Mouse (Mus musculus): Measurements from ENCODE around the gene Dyrk2. TPM values are rescaled to one million over a fixed set of nuclear protein-coding genes. Genes with fewer than 3 reads are reported as not detected.
A peak's percentile ranks its signal among the peaks of the same experiment; 100 is the strongest.

The Dyrk2 gene
- polyA plus RNA-seq, 1 experiment from 2014 or later = 5.7 TPM

GRCm38 (mm10) chr10:118867304-118867895 lies 2.6 kb downstream of the Dyrk2 start:
- H3K9ac ChIP-seq (replicated peaks) = peak overlapping the region; percentile 95
- DNase-seq (peak; percentile 50), ATAC-seq (peak; percentile 22)
- 14% methylated on average over 16 of the region's 16 CpGs for WGBS (ENCODE audit: insufficient replicate concordance)
- TF ChIP-seq CTCF (IDR thresholded peaks at IDR 0.05; ENCODE audit: low read depth) = peak; percentile 11; the same call in 1 of the 2 replicates
- TF ChIP-seq EP300 (IDR thresholded peaks at IDR 0.05; ENCODE audit: low read depth) = no peak
- H3K36me3 ChIP-seq (replicated peaks; ENCODE audit: insufficient read depth, low read length) = peaks cover 15% of the 10 kb centered on the region
- H3K4me2 ChIP-seq (ENCODE audit: low read depth, low read length) = peak overlapping the region; percentile 97
- H3K27ac ChIP-seq (ENCODE audit: low read depth) = peak overlapping the region; percentile 91
- no peaks in the 10 kb centered on the region for H3K9me3 ChIP-seq (ENCODE audit: low read length)
- peak overlapping the region; percentile 94 for H3K4me3 ChIP-seq (ENCODE audit: low read depth, low read length)
- H3K4me1 ChIP-seq (ENCODE audit: insufficient read depth) = peaks cover 20% of the 10 kb centered on the region
- H3K27me3 ChIP-seq (ENCODE audit: insufficient read depth, low read length) = no peaks in the 10 kb centered on the region

GRCm38 (mm10) chr10:118864976-118865375 lies 5.0 kb downstream of the Dyrk2 start:
- Histone ChIP-seq H3K36me3 (replicated peaks; ENCODE audit: insufficient read depth, low read length) (peaks cover 39% of the 10 kb centered on the region), H3K4me1 (ENCODE audit: insufficient read depth) (peaks cover 16% of the 10 kb centered on the region), H3K27ac (ENCODE audit: low read depth) (no peak overlapping the region), H3K9me3 (ENCODE audit: low read length) (no peaks in the 10 kb centered on the region), H3K4me3 (ENCODE audit: low read depth, low read length) (no peak overlapping the region), H3K27me3 (ENCODE audit: insufficient read depth, low read length) (no peaks in the 10 kb centered on the region), H3K4me2 (ENCODE audit: low read depth, low read length) (no peak overlapping the region), H3K9ac (replicated peaks) (no peak overlapping the region)
- no peak for ATAC-seq
- no peak for TF ChIP-seq CTCF (IDR thresholded peaks at IDR 0.05; ENCODE audit: low read depth)
- TF ChIP-seq EP300 (IDR thresholded peaks at IDR 0.05; ENCODE audit: low read depth) = no peak
- WGBS (ENCODE audit: insufficient replicate concordance) = 85% methylated on average over 7 of the region's 7 CpGs
- no peak for DNase-seq

DNA sequence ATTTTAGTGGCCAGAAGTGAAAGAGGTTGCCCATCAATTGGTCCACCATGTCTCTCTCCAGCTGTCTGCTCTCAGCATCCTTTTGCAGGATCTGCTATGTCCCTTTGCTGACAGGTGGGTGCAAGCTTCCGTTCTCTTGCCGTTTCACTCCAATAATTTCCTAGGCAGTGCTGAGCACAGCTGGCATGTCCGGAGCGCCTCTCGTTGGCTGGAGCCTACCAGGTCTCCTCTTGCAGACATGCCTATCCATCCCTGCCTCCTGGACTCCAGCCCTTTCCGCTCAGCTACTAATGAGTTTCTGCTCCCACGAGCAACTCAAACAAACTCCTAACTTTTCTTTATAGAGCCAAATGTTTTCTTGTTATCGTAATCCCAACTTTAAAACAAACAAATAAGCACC lies 6.4 kb downstream of the Dyrk2 start:
- H3K27ac ChIP-seq (ENCODE audit: low read depth) = no peak overlapping the region
- no peaks in the 10 kb centered on the region for H3K27me3 ChIP-seq (ENCODE audit: insufficient read depth, low read length)
- H3K4me2 ChIP-seq (ENCODE audit: low read depth, low read length) = no peak overlapping the region
- ATAC-seq = no peak
- 87% methylated on average over 8 of the region's 8 CpGs for WGBS (ENCODE audit: insufficient replicate concordance)
- no peak overlapping the region for H3K4me3 ChIP-seq (ENCODE audit: low read depth, low read length)
- peaks cover 52% of the 10 kb centered on the region for H3K36me3 ChIP-seq (replicated peaks; ENCODE audit: insufficient read depth, low read length)
- no peak overlapping the region for H3K9ac ChIP-seq (replicated peaks)
- no peak for DNase-seq
- peaks cover 3% of the 10 kb centered on the region; the same call in 1 of the 2 replicates for H3K9me3 ChIP-seq (ENCODE audit: low read length)
- H3K4me1 ChIP-seq (ENCODE audit: insufficient read depth) = peaks cover 14% of the 10 kb centered on the region
- TF ChIP-seq CTCF (IDR thresholded peaks at IDR 0.05; ENCODE audit: low read depth) = no peak

- Histone ChIP-seq H3K4me2 (ENCODE audit: low read depth, low read length) (no peak overlapping the region), H3K27ac (ENCODE audit: low read depth) (0 out of 2 replicates have a peak overlapping the region, but pooled peaks have one; percentile 30), H3K9ac (replicated peaks) (no peak overlapping the region), H3K9me3 (ENCODE audit: low read length) (peaks cover 3% of the 10 kb centered on the region; the same call in 1 of the 2 replicates), H3K4me1 (ENCODE audit: insufficient read depth) (peaks cover 13% of the 10 kb centered on the region), H3K4me3 (ENCODE audit: low read depth, low read length) (no peak overlapping the region), H3K27me3 (ENCODE audit: insufficient read depth, low read length) (no peaks in the 10 kb centered on the region), H3K36me3 (replicated peaks; ENCODE audit: insufficient read depth, low read length) (peaks cover 56% of the 10 kb centered on the region)
- TF ChIP-seq EP300 (IDR thresholded peaks at IDR 0.05; ENCODE audit: low read depth) (no peak), CTCF (IDR thresholded peaks at IDR 0.05; ENCODE audit: low read depth) (no peak)
- 67% methylated on average over 4 of the region's 4 CpGs for WGBS (ENCODE audit: insufficient replicate concordance)
- no peak for DNase-seq
- ATAC-seq = no peak
Observed at GRCm38 (mm10) chr10:118862233-118862632, 7.8 kb downstream of the Dyrk2 start.

DNA sequence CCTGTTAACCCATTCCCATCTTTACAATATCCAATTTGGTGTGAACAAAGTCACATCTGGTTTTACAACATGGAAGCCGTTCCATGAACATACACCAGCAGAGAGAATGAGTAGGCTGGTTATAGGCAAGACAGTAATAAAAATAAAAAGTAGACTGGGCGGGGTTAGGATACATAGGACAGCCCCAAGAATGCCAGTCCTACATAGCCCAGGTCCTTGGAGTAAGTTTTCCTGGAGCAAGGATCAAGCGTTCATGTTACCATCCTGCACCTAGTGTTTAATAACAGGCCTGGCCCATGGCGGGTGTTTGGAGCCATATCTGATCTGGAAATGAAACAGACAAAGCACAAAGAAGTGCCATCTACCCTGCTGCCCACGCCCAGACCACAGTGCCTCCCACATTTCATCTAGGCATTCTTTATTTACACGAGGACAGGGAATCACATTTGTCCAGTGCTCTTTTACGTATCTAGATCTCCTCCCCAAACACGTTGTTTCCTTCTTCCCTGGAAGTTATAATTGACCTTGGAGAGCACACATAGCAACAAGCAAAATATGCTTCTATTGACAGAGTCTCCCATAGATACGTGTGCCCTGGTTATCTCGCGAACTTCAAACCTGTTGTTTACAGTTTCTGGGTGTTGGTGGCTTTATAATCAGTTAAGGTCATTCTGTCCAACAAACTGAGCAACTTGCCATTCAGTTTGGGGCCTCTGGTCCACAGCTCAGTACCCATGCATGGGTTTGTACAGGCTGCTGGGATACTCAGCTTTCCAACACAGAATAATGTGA lies 8.6 kb downstream of the Dyrk2 start:
- 70% methylated on average over 11 of the region's 11 CpGs for WGBS (ENCODE audit: insufficient replicate concordance)
- Histone ChIP-seq H3K27me3 (ENCODE audit: insufficient read depth, low read length) (no peaks in the 10 kb centered on the region), H3K4me2 (ENCODE audit: low read depth, low read length) (no peak overlapping the region), H3K4me3 (ENCODE audit: low read depth, low read length) (no peak overlapping the region), H3K4me1 (ENCODE audit: insufficient read depth) (peaks cover 6% of the 10 kb centered on the region), H3K9ac (replicated peaks) (no peak overlapping the region), H3K9me3 (ENCODE audit: low read length) (peaks cover 3% of the 10 kb centered on the region; the same call in 1 of the 2 replicates), H3K27ac (ENCODE audit: low read depth) (0 out of 2 replicates have a peak overlapping the region, but pooled peaks have one; percentile 30), H3K36me3 (replicated peaks; ENCODE audit: insufficient read depth, low read length) (peaks cover 56% of the 10 kb centered on the region)
- DNase-seq (no peak), ATAC-seq (peak; percentile 42; the same call in 1 of the 2 replicates)
- TF ChIP-seq EP300 (IDR thresholded peaks at IDR 0.05; ENCODE audit: low read depth) (no peak), CTCF (IDR thresholded peaks at IDR 0.05; ENCODE audit: low read depth) (no peak)

DNA sequence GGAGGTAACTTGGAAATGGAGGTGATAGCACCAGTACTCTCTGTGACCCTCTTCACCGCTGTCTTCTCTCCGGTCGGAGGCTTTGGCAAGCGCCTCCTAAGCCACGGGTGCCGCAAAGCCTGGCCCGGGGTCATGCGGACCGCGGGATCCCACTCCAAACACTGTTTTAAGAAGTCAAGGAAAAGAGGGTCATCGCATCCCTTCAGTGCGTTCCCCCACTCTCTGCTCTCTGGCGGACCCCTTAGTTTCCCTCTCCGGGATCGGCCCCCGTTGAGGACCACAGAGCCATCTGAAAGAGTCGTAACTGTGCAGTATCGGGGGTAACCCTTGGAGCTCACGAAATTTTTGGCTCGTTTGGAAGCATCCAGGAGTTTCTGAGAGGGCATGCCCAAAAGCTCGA lies 10.4 kb downstream of the Dyrk2 start:
- no peak overlapping the region for H3K9ac ChIP-seq (replicated peaks)

More for the DNA sequence above, 10.4 kb downstream of the Dyrk2 start:
- Histone ChIP-seq H3K27ac (ENCODE audit: low read depth) (no peak overlapping the region), H3K4me2 (ENCODE audit: low read depth, low read length) (no peak overlapping the region), H3K9me3 (ENCODE audit: low read length) (peaks cover 3% of the 10 kb centered on the region; the same call in 1 of the 2 replicates), H3K36me3 (replicated peaks; ENCODE audit: insufficient read depth, low read length) (peaks cover 51% of the 10 kb centered on the region), H3K4me1 (ENCODE audit: insufficient read depth) (no peaks in the 10 kb centered on the region; the same call in 1 of the 2 replicates), H3K4me3 (ENCODE audit: low read depth, low read length) (no peak overlapping the region), H3K27me3 (ENCODE audit: insufficient read depth, low read length) (no peaks in the 10 kb centered on the region)
- 92% methylated on average over 21 of the region's 21 CpGs for WGBS (ENCODE audit: insufficient replicate concordance)
- no peak for DNase-seq
- no peak for ATAC-seq
- TF ChIP-seq EP300 (IDR thresholded peaks at IDR 0.05; ENCODE audit: low read depth) = no peak
- no peak for TF ChIP-seq CTCF (IDR thresholded peaks at IDR 0.05; ENCODE audit: low read depth)

Data from liver, postnatal 0 days (tissue).